Mouse (Mus musculus) hindbrain, postnatal 0 days (tissue): ENCODE results near the gene Zbtb22. TPM values are rescaled to one million over a fixed set of nuclear protein-coding genes. Genes with fewer than 3 reads are reported as not detected.
A peak's percentile ranks its signal among the peaks of the same experiment; 100 is the strongest.

Experiments
- ATAC-seq: fragments of 200-750 bp; cut with Nextera tagmentation; 2 replicates; pipeline ENCODE4 v1.8.0; 2017; ENCODE audit warnings: mild to moderate bottlenecking, moderate TSS enrichment, moderate library complexity
- DNase-seq: peaks from one replicate; pipeline ENCODE4 v3.0.0-alpha.2; 2015; ENCODE audit warnings: low spot score
- H3K27ac ChIP-seq: fragments of 300-500 bp; sonication (generic); 2 replicates; pipeline ENCODE4 v1.5.1; 2014; ENCODE audit warnings: mild to moderate bottlenecking
- H3K27me3 ChIP-seq: fragments of 300-500 bp; sonication (generic); 2 replicates; pipeline ENCODE4 v1.6.1; 2014; ENCODE audit warnings: low read length, mixed read lengths; ENCODE audit not compliant: insufficient read depth
- H3K36me3 ChIP-seq: fragments of 300-500 bp; sonication (generic); 2 replicates; pipeline ENCODE4 v1.6.1; 2014; ENCODE audit warnings: low read length, mixed read lengths; ENCODE audit not compliant: insufficient read depth
- H3K4me1 ChIP-seq: fragments of 300-500 bp; sonication (generic); 2 replicates; pipeline ENCODE4 v1.6.1; 2014; ENCODE audit warnings: antibody characterized with exemption, low read length, mixed read lengths; ENCODE audit not compliant: insufficient read depth
- H3K4me2 ChIP-seq: fragments of 300-500 bp; sonication (generic); 2 replicates; pipeline ENCODE4 v1.6.1; 2014; ENCODE audit warnings: low read depth, mild to moderate bottlenecking, low read length, moderate library complexity, mixed read lengths
- H3K4me3 ChIP-seq: fragments of 300-500 bp; sonication (generic); 2 replicates; pipeline ENCODE4 v1.5.1; 2014; ENCODE audit warnings: low read length
- H3K9ac ChIP-seq: fragments of 300-500 bp; sonication (generic); replicated peaks from 2 replicates; pipeline ENCODE4 v1.6.1; 2014; ENCODE audit warnings: mild to moderate bottlenecking, low read length, moderate library complexity, mixed read lengths
- H3K9me3 ChIP-seq: fragments of 300-500 bp; sonication (generic); 2 replicates; pipeline ENCODE4 v1.6.1; 2016; ENCODE audit warnings: low read length, mixed read lengths
- CTCF ChIP-seq: IDR thresholded peaks from 2 replicates; pipeline ENCODE4 v1.5.1; 2016; ENCODE audit warnings: antibody characterized with exemption, control low read depth, low read depth
- WGBS: fragments of 180-500 bp; shearing (Covaris S2); extraction: QIAGEN DNeasy Blood & Tissue Kit; methylation state at CpG from one replicate; pipeline ENCODE4 v1.1.7; 2014; 5-methylcytosine and 5-hydroxymethylcytosine counted together
- polyA plus RNA-seq: library from polyadenylated mRNA; unstranded; fragments of >200 nt; fragmentation: Nextera tagmentation; extraction: Ambion mirVana; gene quantifications from 2 replicates; pipeline ENCODE4 v1.2.1, GENCODE M21; 2015
- total RNA-seq: library from RNA; depleted of rRNA; stranded (reverse); fragments of >200 nt; gene quantifications from 2 replicates; pipeline ENCODE4 v1.2.3, GENCODE M21; 2014

Gene Zbtb22
- total and polyA plus RNA-seq, 2 experiments from 2014 or later, result 23.0 to 58.5 TPM

GRCm38 (mm10) chr17:33911813-33912414, 3.8 kb upstream of the Zbtb22 start:
- Histone ChIP-seq H3K9ac (no peak overlapping the region), H3K36me3 (peaks cover 30% of the 10 kb centered on the region), H3K27me3 (no peaks in the 10 kb centered on the region), H3K9me3 (no peaks in the 10 kb centered on the region), H3K4me1 (0 out of 2 replicates have a peak, but pooled peaks cover 6% of the 10 kb centered on the region), H3K4me3 (no peak overlapping the region), H3K4me2 (no peak overlapping the region), H3K27ac (no peak overlapping the region)
- no peak for TF ChIP-seq CTCF
- 88% methylated on average over 28 of the region's 28 CpGs for WGBS
- DNase-seq (no peak), ATAC-seq (no peak)

GRCm38 (mm10) chr17:33913264-33913663, 2.4 kb upstream of the Zbtb22 start:
- Histone ChIP-seq H3K4me1 (0 out of 2 replicates have a peak, but pooled peaks cover 6% of the 10 kb centered on the region), H3K9ac (no peak overlapping the region), H3K4me2 (no peak overlapping the region), H3K27ac (no peak overlapping the region), H3K9me3 (no peaks in the 10 kb centered on the region), H3K27me3 (no peaks in the 10 kb centered on the region), H3K36me3 (peaks cover 30% of the 10 kb centered on the region), H3K4me3 (no peak overlapping the region)
- WGBS, result 90% methylated on average over 10 of the region's 10 CpGs
- TF ChIP-seq CTCF, result no peak
- DNase-seq (no peak), ATAC-seq (no peak)

- H3K27ac ChIP-seq, result no peak overlapping the region
- WGBS, result 92% methylated on average over 8 of the region's 8 CpGs
Measured at GRCm38 (mm10) chr17:33913905-33914304, 1.8 kb upstream of the Zbtb22 start.

GRCm38 (mm10) chr17:33914969-33915391, 724 bp upstream of the Zbtb22 start:
- no peak overlapping the region for H3K4me3 ChIP-seq
- no peaks in the 10 kb centered on the region for H3K9me3 ChIP-seq
- ATAC-seq, result no peak
- peak; percentile 17; the same call in 1 of the 2 replicates for TF ChIP-seq CTCF
- DNase-seq, result no peak
- H3K4me2 ChIP-seq, result no peak overlapping the region
- WGBS, result 62% methylated on average over 13 of the region's 13 CpGs
- H3K9ac ChIP-seq, result no peak overlapping the region
- peaks cover 30% of the 10 kb centered on the region for H3K36me3 ChIP-seq
- H3K4me1 ChIP-seq, result 0 out of 2 replicates have a peak, but pooled peaks cover 11% of the 10 kb centered on the region
- H3K27ac ChIP-seq, result no peak overlapping the region
- H3K27me3 ChIP-seq, result no peaks in the 10 kb centered on the region

More at GRCm38 (mm10) chr17:33913905-33914304, 1.8 kb upstream of the Zbtb22 start:
- no peak for TF ChIP-seq CTCF
- Histone ChIP-seq H3K4me2 (no peak overlapping the region), H3K36me3 (peaks cover 30% of the 10 kb centered on the region), H3K4me3 (no peak overlapping the region), H3K4me1 (0 out of 2 replicates have a peak, but pooled peaks cover 6% of the 10 kb centered on the region), H3K9ac (no peak overlapping the region), H3K9me3 (no peaks in the 10 kb centered on the region), H3K27me3 (no peaks in the 10 kb centered on the region)
- no peak for ATAC-seq
- no peak for DNase-seq

- peak; percentile 73 for DNase-seq
- ATAC-seq, result peak; percentile 24
- H3K9me3 ChIP-seq, result no peaks in the 10 kb centered on the region
- peak overlapping the region; percentile 58 for H3K4me3 ChIP-seq
- H3K27me3 ChIP-seq, result no peaks in the 10 kb centered on the region
- H3K4me1 ChIP-seq, result 0 out of 2 replicates have a peak, but pooled peaks cover 5% of the 10 kb centered on the region
- under 1% methylated on average over 13 of the region's 20 CpGs for WGBS
- no peak for TF ChIP-seq CTCF
- peak overlapping the region; percentile 69 for H3K27ac ChIP-seq
- peak overlapping the region; percentile 76 for H3K4me2 ChIP-seq
- H3K36me3 ChIP-seq, result peaks cover 28% of the 10 kb centered on the region
- peak overlapping the region; percentile 58 for H3K9ac ChIP-seq
Measured at GRCm38 (mm10) chr17:33916294-33916693, 590 bp downstream of the Zbtb22 start.

GRCm38 (mm10) chr17:33916847-33917655, 1.3 kb downstream of the Zbtb22 start:
- ATAC-seq, result no peak
- H3K36me3 ChIP-seq, result peaks cover 21% of the 10 kb centered on the region
- no peak for TF ChIP-seq CTCF
- H3K4me1 ChIP-seq, result 0 out of 2 replicates have a peak, but pooled peaks cover 5% of the 10 kb centered on the region
- H3K27me3 ChIP-seq, result no peaks in the 10 kb centered on the region
- 69% methylated on average over 31 of the region's 31 CpGs for WGBS
- peak overlapping the region; percentile 76 for H3K4me2 ChIP-seq
- H3K27ac ChIP-seq, result no peak overlapping the region
- no peaks in the 10 kb centered on the region for H3K9me3 ChIP-seq
- no peak for DNase-seq
- peak overlapping the region; percentile 58 for H3K4me3 ChIP-seq
- H3K9ac ChIP-seq, result no peak overlapping the region
